Mouse (Mus musculus): ENCODE data around the gene Car6.

The Car6 gene

DNA sequence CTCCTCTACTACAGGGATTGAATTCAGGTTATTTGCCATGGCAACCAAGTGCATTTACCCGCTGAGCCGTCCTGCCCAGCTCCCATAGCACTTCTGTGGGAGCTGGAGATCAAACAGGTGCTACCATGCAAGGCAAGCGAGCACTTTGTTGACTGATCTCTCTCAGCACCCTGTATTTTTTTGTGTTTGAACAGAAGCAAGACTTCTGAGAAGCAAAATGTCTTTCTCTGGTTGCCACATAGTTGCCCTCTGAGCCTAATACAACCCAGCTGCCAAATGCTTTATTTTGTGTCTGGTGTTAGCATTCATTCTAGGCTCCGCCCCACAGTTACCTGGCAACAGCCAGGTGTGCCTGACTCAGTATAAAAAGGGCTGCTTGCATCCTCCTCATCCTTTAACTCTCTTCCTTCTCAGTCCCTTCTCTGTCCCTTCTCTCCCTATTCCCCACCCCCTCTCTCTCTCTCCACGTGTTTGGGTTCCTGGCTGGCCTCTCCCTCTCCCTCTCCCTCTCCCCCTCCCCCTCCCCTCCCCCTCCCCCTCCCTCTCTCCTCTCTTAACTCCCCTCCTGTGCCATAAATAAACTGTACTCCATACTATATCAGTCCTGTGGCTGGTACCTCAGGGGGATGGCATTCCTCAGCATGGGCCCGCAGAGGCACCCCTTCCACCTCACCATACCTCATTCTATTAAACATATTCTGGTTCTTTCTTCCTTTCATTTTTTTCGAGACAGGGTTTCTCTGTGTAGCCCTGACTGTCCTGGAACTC, 27.6 kb upstream of the Car6 start:
- no peak for DNase-seq

DNA sequence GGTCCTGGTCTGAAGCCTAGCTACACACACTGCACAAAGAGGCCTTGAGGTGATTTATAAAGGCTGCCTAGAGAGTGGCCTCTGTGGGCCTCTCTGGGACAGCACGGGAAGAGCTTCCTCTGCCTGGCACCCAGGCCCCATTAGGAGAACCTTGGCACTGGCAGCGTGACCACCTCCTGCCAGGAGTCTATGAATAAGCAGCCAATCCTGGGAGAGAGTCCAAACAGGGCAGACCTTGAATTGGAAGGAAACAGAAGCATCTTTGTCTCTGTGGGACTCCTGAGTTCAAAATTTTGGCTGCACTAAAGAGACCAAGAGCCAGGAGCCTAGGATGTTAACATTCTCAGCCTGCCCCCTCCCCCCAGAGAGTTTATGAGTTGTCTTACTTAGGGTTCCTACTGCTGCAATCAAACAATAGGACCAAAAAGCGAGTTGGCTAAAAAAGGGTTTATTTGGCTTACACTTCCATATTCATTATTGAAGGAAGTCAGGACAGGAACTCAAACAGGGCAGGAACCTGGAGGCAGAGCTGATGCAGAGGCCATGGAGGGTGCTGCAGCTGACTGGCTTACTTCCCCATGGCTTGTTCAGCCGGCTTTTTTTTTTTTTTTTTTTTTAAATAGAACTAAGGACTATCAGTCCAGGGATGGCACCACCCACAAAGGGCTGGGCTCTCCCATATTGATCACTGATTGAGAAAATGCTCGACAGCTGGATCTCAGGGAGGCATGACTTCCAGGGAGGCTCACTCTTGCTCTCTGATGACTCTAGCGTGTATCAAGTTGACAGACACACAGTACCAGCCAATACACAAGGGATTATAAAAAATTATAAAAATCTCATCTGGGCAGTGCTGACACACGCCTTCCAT, 25.9 kb upstream of the Car6 start:
- peak; percentile 91 for DNase-seq

DNA sequence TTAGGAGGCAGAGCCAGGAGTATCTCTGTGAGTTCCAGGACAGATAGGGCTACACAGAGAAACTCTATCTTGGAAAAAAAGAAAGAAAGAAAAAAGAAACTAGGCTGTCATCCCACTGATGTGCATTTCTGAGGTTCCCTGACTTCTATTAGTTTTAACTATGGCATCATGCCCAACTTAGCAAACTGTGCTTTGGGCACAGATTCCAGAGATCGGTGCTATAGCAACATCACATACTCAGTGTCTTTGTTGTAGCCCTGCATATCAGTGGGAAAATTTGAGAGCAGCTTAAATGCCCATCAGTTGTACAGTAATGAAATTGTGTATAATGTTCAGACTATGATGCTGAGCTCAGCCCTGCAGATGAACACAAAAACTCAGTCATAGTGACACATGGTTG, 24.6 kb upstream of the Car6 start:
- DNase-seq, result no peak

DNA sequence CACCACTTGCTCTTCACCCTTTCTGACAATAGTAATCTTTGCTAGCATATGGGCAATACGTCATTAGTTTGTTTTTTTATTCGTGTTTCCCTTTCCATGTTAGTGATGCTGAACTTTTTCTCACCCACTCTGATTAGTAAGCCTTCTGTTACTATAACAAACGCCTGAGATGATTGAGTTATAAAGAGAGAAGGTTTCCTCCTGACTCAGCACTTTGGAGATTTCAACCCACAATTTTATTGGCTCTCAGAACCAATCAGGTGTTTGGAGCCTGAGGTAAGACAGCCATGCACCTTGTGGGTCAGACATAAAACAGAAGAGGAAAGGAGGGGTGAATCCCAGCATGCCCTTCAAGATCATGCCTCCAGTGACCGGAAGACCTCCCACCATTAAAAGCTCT, 22.7 kb upstream of the Car6 start:
- DNase-seq, result no peak

DNA sequence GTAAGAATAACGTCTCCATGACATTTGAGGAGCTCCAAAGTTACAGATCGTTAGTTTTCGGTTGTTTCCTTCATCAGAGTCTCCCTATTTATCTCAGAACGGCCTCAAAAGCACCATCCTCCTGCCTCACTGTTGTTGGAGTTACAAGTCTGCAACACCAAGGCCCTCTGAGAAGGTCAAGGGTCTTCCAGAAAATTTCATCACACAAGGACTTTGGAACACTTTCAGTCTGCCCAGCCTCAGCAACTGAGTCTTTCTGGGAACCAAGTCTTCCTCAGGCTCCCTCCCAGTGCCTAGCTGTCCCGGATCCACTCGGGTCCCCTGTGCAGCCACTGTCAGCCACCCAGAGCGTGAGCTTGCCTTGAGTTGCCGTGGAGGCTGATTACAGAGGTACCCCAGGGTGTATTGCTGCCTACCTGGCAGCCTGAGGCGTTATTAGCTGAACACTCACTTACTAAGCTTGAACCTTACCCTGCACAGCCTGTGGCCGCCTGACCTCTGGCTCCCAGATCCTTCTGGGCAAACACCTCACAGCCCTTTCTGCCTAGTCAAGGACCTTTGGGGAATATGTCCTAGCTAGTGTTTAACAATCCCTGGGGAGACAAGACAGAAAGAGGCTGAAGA, 20.0 kb upstream of the Car6 start:
- no peak for DNase-seq

DNA sequence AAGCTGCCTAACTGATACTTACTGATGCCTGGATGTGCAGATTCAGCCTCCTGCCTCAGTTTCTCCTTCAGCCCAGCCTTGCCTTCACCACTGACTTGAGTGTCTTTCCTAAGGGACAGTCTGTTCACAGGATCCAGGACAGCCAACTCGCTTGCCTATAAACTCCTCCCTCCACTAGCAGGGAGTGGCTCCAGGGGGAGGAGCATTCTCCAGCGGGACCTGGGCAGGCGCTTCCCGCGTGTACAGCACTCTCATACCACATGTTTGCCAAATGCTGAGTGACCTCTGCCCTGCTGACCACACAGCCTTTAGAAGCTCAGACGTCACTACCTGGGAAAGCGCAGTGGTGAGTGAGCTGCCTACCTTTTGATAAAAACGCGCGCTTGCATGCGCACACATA, 19.5 kb upstream of the Car6 start:
- no peak for DNase-seq

DNA sequence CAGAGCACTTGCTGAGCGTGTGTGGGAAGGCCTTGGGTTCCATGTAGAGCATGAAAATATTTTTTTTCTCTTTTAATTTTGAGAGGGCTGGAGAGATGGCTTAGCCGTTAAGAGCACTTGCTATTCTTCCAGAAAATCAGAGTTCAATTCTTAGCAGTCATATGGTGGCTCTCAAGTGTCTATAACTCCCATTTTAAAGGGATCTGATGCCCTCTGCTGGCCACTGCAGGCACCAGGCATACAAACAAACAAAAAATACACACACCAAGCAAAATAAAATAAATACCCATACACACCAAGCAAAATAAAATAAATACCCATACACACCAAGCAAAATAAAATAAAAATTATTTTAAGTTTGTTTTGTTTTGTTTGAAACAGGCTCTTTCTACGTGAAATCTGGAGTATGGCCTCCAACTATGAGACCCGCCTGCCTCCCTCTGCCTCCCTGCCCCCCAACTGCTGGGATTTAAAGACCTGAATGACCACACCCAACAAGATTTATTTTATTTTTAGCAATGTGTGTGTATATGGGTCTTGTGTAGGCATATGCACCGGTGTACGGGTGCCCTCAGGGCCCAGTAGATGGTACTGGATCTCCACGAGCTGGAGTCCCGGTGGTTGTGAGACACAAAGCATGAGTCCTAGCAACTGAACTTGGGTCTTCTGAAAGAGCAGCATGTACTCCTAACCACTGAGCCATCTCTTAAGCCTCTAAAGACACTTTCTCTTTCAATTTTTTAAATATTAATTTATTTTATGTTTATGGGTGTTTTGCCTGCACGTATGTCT, 18.6 kb upstream of the Car6 start:
- no peak for DNase-seq

DNA sequence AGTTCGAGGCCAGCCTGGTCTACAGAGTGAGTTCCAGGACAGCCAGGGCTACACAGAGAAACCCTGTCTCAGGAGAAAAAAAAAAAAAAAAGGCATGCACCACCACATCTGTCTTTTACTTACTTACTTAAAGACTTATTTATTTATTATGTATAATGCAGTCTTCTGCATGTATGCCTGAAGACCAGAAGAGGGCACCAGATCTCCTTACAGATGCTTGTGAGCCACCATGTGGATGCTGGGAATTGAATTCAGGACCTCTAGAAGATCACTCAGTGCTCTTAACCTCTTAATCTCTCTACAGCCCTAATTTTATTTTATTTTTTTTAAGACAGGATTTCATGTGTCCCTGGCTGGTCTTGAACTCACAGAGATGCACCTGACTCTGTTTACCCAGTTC, 16.8 kb upstream of the Car6 start:
- no peak for DNase-seq

DNA sequence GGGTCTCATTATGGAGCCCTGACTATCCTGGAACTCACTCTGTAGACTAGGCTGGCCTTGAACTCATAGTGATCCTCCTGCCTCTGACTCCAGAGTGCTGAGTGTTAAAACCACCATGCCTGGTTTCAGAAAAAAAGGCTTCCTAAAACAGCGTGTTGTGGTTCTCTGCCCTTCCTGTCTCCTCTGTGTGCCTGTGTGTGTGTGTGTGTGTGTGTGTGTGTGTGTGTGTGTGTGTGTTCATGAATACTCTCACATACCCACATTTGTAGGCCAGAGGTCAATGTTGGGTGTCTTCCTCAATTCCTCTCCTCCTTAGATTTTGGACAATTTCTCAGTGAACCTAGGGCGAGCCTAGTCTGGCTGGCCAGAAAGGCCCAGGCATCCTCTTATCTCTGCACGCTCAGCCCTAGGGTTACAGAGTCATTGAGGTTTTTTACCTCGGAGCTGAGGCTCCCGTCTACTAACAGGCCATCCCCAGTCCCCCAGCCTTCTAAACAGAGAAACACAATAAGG, 16.0 kb upstream of the Car6 start:
- no peak for DNase-seq

DNA sequence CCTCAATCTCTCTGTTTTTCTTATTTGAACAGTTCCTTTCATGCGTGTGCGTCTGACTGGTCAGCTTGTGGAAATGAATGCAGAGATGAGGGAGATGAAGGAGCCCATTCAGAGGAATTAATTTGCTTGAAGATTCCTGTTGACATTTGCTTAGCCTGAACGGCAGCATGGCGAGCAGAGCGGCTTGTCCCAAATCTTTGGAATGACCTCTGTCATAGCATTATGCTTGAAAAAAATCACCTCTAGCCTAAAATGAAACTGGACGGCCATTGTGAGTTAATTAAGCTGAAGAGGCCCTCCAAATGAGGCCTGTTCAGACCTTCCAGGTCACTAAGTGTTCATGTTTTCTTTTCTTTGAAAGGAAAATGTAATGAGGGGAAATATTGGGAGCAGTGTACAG, 15.3 kb upstream of the Car6 start:
- no peak for DNase-seq

DNA sequence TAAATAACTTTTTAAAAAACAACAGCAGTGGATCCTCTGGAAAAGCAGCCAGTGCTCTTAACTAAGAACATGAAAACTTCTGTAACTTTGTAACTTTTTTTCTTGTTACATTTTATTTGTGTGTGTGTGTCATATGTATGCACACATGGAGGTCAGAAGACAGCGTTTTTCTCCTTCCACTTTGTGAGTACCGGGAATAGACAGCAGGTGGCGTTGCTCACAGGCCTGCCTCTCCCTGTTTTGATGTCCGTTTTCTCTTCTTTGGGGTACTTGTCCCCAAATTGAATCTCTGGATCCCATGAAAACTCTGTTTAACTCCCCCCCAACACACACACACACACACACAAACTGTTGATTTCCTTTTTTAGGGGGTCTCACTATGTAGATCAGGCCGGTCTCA, 12.8 kb upstream of the Car6 start:
- DNase-seq, result no peak

DNA sequence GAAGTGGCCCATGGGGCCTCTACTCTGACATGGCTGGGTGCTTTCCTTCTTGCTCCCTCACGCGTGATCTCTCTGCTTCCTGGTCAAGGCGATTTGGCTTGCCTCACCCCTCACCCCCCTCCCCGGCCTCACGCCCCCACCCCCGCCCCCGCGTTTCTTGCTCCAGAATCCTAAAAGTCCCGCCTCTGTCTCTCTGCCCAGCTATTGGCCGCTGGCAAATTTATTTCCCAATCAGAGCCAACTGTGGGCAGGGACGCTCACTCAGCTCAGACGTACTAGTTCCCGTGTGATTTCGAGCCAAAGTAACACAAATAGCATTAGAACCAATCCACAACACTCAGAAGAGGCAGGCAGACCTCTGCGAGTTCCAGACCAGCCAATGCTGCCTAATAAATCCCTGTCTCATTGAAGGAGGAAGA, 11.4 kb upstream of the Car6 start:
- DNase-seq, result no peak

DNA sequence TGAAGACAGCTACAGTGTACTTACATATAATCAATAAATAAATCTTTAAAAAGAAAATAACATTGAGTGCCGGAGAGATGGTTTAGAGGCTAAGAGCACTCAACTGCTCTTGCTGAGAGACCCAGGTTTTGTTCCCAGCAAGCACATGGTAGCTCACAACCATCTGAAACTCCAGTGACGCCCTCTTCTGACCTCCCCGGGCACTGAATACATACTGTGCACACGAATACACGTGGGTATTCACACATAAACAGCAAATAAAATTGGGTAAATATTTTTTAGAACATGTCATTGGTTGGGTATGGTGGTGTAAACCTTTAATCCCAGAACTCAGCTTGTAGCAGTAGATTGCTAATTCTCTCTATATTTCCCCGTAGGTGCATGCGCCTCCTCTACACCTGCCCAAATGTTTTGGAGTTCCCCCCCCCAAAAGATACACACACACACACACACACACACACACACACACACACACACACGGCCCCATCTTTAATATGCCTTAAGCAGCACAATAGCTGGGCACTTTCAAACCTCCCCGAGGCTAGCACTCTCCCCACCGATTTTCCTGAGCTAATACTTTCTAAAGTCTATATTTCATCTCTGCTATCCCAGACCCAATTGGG, 10.9 kb upstream of the Car6 start:
- no peak for DNase-seq

DNA sequence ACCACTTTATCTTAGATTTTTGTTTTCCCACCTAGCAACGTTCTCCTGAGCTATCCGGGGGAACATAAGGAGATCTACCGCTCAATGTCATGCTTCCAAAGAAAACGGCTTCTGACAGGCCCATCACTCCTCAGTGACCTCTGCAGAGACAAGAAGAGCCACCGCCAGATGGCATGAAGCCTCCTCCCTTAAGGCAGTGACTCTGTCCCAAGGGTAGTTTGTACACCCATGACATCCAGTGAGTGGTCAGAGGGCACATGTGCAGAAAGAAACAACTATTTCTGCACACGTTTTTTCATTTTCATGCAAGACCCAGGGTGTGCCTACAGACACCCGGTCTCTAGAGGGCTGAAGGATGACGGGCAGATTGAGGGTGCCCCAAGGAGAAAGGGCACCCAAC, 9.2 kb upstream of the Car6 start:
- no peak for DNase-seq

DNA sequence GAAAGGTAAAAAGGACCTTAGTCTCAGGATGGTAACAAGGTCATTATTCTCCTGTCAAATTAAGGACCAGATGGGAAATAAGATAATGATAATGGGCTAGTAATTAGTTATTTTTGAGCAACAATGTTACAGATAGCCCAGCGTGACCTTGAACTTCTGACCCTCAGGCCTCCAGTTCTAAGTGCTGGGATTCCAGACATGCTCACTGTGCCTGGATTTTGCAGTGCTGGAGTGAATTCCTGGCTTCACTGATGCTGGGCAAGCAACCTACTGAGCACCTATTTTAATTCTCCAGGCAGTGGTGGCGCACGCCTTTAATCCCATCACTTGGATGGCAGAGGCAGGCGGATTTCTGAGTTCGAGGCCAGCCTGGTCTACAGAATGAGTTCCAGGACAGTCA, 8.6 kb upstream of the Car6 start:
- DNase-seq, result no peak

DNA sequence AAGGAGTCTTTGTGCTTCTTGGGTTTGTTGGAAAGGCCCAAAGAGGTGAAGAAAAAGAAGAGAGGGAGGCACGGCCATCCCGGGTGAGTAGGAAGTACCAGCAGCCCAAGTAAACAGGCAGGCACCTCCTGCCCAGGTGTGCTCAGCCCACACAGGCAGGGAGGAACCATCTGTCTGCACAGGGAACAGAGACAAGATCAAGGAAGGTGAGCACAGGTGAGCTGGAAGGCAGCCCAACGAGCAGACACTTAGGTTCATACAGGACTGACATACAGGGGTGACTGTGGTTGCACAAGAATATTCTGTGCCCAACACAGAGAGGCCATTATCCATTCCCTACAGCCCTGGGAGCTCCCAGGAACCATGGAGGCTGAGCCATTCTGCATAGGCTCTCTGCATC, 3.7 kb upstream of the Car6 start:
- no peak for DNase-seq

DNA sequence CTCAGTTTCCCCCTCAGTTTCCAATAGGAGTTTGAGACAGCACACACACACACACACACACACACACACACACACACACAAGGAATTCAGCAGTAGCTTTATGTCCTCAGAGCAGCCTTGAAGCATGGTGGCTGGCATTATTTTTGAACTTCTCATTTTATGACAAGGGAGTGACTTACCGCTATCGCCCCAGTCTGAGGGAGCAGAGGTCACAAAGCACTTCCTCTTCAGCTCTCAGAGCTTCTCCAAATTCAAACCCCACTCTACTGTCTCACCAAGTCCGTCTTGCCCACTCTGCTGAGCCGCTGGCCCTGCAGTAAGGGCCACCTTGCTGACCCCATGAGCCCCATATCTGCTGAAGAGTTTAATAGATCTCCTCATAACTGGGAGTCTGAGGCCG, 1.6 kb upstream of the Car6 start:
- DNase-seq, result no peak

DNA sequence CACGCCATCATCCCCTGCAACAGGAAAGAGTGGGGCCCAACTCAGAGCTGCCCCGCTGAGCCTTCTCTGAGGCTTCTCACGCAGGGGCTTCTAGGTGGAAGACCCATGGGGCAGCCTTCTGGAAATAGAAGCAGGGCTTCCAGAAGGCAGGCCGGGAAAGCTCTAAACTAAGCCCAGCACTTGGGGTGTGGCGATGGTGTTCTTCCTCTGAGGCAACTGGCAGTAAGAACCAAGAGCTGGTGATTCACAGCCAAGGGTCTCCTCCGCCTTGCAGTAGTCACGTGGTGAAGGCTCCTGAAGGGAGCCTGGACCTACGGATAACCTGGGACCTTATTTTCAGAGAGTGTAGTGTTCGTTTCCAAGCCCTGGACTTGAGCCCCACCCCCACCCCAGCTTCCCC, 2.9 kb downstream of the Car6 start:
- no peak for DNase-seq

DNA sequence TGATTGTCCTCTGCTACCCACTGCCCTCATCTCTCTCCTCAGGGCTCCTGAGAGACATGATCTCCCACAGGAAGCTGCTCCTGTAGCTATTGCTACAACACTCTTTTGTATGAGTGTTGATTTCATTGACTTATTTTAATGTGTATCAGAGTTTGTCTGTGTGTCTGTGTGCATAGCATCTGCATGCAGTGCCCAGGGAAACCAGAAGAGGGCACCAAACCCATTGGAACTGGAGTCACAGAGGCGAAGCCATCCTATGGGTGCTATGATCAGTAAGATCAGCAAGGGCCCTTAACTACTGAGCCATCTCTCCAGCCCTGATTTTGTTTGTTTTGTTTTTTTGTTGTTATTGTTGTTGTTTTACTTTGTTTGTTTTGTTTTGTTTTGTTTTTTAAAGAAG, 7.2 kb downstream of the Car6 start:
- DNase-seq, result no peak

DNA sequence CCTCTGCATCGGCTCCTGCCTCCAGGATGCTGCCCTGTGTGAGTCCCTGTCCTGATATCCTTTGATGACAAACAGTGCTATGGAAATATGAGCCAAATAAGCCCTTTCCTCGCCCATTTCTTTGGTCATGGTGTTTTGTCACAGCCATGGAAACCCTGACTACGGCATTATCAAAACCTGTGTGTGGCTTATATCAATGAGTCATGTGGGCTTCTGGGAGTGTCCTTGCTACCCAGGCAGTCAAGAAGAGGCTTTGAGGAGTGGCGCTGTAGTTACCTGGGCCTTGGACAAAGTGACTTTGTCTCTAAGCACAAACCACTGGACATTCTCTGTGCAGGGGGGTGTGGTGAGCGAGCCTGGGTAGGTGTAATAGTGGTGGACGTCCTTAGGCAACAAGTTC, 8.9 kb downstream of the Car6 start:
- no peak for DNase-seq

DNA sequence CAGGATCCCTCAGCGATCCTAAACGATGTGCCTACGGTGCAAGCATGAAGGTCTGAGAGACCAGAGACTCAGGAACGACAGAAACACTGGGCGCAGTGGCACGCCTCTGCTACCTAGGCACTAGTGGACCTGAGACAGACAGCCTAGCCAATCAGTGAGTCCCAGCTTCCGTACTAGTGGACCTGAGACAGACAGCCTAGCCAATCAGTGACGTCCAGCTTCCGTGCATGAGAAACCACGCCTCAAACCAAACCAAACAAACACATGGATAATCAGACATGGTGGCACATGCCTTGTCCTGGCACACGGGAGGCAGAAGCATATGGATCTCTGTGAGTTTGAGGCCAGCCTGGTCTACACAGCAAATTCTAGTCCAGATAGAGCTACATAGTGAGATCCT, 12.9 kb downstream of the Car6 start:
- DNase-seq, result no peak

DNA sequence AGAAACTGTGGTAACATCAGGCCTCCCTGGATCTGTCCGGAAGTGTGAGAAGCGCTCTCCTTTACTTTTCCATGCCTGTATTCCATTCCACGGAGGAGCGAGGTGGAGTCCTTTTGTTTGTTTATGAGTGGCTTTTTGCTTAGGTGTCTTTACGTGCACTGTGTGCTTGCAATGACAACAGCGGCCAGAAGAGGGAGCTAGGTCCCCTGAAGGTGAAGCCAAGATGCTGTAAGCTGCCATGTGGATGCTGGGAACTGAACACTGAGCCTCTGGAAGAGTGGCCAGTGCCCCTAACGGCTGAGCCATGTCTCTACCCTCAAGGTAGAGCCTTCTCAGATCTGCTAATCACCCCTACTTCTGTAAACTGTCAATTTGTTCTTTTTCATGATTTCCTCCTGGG, 19.8 kb downstream of the Car6 start:
- no peak for DNase-seq

DNA sequence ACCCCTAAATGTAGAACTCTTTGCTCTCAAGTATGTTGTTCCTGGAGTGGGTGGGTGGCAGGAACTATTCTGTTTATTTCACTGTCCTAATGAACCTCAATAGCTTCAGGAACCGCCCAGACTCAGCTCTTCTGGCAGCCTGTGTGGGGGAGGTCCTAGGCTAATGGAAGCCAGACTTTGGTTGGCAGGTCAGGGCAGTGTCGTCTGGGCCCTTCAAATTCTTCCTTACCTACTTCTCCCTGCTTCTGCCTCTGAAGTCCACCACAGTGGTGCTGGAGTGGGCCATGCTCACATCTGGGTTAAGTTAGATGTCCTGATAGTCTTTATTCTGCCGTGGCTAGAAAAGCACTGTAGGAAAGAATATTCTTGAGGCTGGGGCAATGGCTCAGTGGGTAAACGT, 23.0 kb downstream of the Car6 start:
- DNase-seq, result no peak
